Mouse (Mus musculus) lung, adult 2 months (tissue): ENCODE results near the gene Rora.

Source experiments
- CTCF ChIP-seq: fragments of 200-500 bp; IDR thresholded peaks from 2 replicates; pipeline ENCODE4 v1.5.1; 2011; ENCODE audit warnings: mild to moderate bottlenecking, low read length, control low read depth; ENCODE audit not compliant: insufficient read depth
- POLR2A ChIP-seq: fragments of 200-500 bp; IDR thresholded peaks from 2 replicates; pipeline ENCODE4 v1.6.1; 2011; ENCODE audit warnings: low read depth, mild to moderate bottlenecking, control low read depth, low read length, borderline replicate concordance; ENCODE audit errors: extremely low read depth

DNA sequence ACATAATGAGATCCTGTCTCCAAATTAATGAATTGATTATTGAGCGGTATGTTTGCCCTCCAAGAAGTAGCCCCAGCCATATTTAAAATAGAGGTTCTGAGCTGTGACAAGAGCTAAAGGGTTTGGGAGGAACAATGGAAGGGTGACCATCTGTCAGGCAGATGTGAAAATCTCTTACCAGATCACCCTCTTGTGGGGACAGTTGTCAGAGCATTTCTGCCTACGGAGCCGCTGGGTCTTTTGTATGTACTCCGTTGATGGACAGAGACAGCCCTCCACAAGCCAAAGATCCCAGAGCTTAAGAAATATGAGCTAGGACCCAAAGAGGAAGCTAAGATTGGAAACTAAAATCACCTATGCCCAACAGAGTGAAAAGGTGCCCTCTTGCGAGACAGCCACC lies 322.6 kb downstream of the Rora start:
- TF ChIP-seq CTCF, result no peak
- TF ChIP-seq POLR2A, result no peak
